Comparison of ENCODE assay signal across 26 mouse cellular contexts in the genomic region with DNA sequence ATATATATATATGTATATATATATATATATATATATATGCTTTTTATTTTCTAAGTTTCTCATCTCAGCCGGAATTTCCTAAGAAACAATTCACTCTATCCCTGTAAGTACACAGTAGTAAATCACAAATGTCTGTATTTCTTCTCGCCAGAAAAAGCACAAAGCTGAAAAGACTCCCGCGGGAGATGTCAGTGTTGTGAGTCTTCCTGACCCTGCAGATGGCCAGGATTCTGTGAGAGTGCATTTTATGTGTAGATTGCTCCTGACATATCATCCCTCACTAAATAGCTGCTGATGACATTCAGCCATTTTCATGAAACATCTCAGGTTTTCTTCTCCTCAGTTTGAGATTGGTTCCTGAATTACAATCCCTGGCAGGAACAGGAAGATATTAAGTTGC.
DNase-seq lines count a peak whose midpoint lies in the region; ATAC-seq lines count a peak whose summit lies in the region.
"Had no signal": no experiment of that assay in that cellular context is flagged by ENCODE, and none has a peak within 500 bp of the region (broad histone marks: within the 10 kb centered on the region; RNA-seq: fewer than 3 reads in every experiment).

No protein-coding gene starts in this region.

- H3K27me3 ChIP-seq in hindbrain, embryonic 15.5 days = no peaks in the 10 kb centered on the region
- no peaks in the 10 kb centered on the region for H3K27me3 ChIP-seq in hindbrain, embryonic 16.5 days (replicated peaks; ENCODE audit: control insufficient read depth, insufficient read depth, low read length)
- H3K27me3 ChIP-seq in midbrain, embryonic 14.5 days (ENCODE audit: control insufficient read depth, insufficient read depth, low read length) = no peaks in the 10 kb centered on the region
- H3K27me3 ChIP-seq in midbrain, embryonic 15.5 days (replicated peaks) = no peaks in the 10 kb centered on the region
- H3K27me3 ChIP-seq: embryonic facial prominence, embryonic 12.5 days; limb, embryonic 15.5 days; liver, embryonic 15.5 days; neural tube, embryonic 12.5 days; Patski had no signal

- H3K27ac ChIP-seq in hindbrain, embryonic 15.5 days (replicated peaks) = 0 out of 2 replicates have a peak overlapping the region, but pooled peaks have one; percentile 42
- H3K27ac ChIP-seq in hindbrain, embryonic 16.5 days (ENCODE audit: low read depth, low read length) = no peak overlapping the region
- no peak overlapping the region for H3K27ac ChIP-seq in midbrain, embryonic 14.5 days (replicated peaks; ENCODE audit: low read depth, low read length)
- H3K27ac ChIP-seq in midbrain, embryonic 15.5 days = no peak overlapping the region
- H3K27ac ChIP-seq: embryonic facial prominence, embryonic 12.5 days; heart, embryonic 10.5 days; limb, embryonic 15.5 days; liver, embryonic 15.5 days; neural tube, embryonic 12.5 days had no signal

- H3K4me2 ChIP-seq in hindbrain, embryonic 15.5 days = no peak overlapping the region
- H3K4me2 ChIP-seq in hindbrain, embryonic 16.5 days (ENCODE audit: low read length) = no peak overlapping the region
- no peak overlapping the region for H3K4me2 ChIP-seq in midbrain, embryonic 14.5 days (ENCODE audit: low read length)
- H3K4me2 ChIP-seq in midbrain, embryonic 15.5 days = no peak overlapping the region
- H3K4me2 ChIP-seq: embryonic facial prominence, embryonic 12.5 days; limb, embryonic 15.5 days; liver, embryonic 15.5 days; neural tube, embryonic 12.5 days had no signal

- no peaks in the 10 kb centered on the region for H3K36me3 ChIP-seq in hindbrain, embryonic 15.5 days
- H3K36me3 ChIP-seq in hindbrain, embryonic 16.5 days (ENCODE audit: control insufficient read depth, insufficient read depth, low read length) = no peaks in the 10 kb centered on the region
- no peaks in the 10 kb centered on the region for H3K36me3 ChIP-seq in midbrain, embryonic 14.5 days (ENCODE audit: control insufficient read depth, insufficient read depth, low read length)
- H3K36me3 ChIP-seq in midbrain, embryonic 15.5 days (replicated peaks) = no peaks in the 10 kb centered on the region
- H3K36me3 ChIP-seq: embryonic facial prominence, embryonic 12.5 days; heart, embryonic 10.5 days; limb, embryonic 15.5 days; liver, embryonic 15.5 days; neural tube, embryonic 12.5 days had no signal

- no peaks in the 10 kb centered on the region for H3K9me3 ChIP-seq in hindbrain, embryonic 15.5 days
- H3K9me3 ChIP-seq in hindbrain, embryonic 16.5 days (ENCODE audit: control insufficient read depth, low read length) = no peaks in the 10 kb centered on the region
- H3K9me3 ChIP-seq in midbrain, embryonic 14.5 days (ENCODE audit: control insufficient read depth, low read length) = no peaks in the 10 kb centered on the region
- no peaks in the 10 kb centered on the region for H3K9me3 ChIP-seq in midbrain, embryonic 15.5 days
- H3K9me3 ChIP-seq: embryonic facial prominence, embryonic 12.5 days; heart, embryonic 10.5 days; limb, embryonic 15.5 days; liver, embryonic 15.5 days; neural tube, embryonic 12.5 days had no signal

- no peak for ATAC-seq in hindbrain, embryonic 15.5 days (ENCODE audit: low FRiP score, low read depth)
- no peak for ATAC-seq in hindbrain, embryonic 16.5 days
- no peak for ATAC-seq in midbrain, embryonic 14.5 days (ENCODE audit: low FRiP score, low TSS enrichment)
- no peak for ATAC-seq in midbrain, embryonic 15.5 days (replicated peaks)
- ATAC-seq: forebrain, embryonic 14.5 days; lung, postnatal 0 days; midbrain, embryonic 16.5 days; Patski had no signal

- 0 out of 2 replicates have a peak, but pooled peaks cover 3% of the 10 kb centered on the region for H3K4me1 ChIP-seq in hindbrain, embryonic 15.5 days (replicated peaks)
- H3K4me1 ChIP-seq in hindbrain, embryonic 16.5 days (ENCODE audit: control insufficient read depth, insufficient read depth, low read depth, low read length) = no peaks in the 10 kb centered on the region
- no peaks in the 10 kb centered on the region for H3K4me1 ChIP-seq in midbrain, embryonic 14.5 days (ENCODE audit: control insufficient read depth, insufficient read depth, low read length)
- no peaks in the 10 kb centered on the region for H3K4me1 ChIP-seq in midbrain, embryonic 15.5 days
- H3K4me1 ChIP-seq: embryonic facial prominence, embryonic 12.5 days; heart, embryonic 10.5 days; limb, embryonic 15.5 days; liver, embryonic 15.5 days; neural tube, embryonic 12.5 days had no signal

- H3K9ac ChIP-seq in hindbrain, embryonic 15.5 days = no peak overlapping the region
- no peak overlapping the region for H3K9ac ChIP-seq in hindbrain, embryonic 16.5 days (ENCODE audit: low read depth, low read length)
- H3K9ac ChIP-seq in midbrain, embryonic 14.5 days (replicated peaks; ENCODE audit: low read length) = no peak overlapping the region
- H3K9ac ChIP-seq in midbrain, embryonic 15.5 days = no peak overlapping the region
- H3K9ac ChIP-seq: embryonic facial prominence, embryonic 12.5 days; limb, embryonic 15.5 days; liver, embryonic 15.5 days; neural tube, embryonic 12.5 days had no signal

- H3K4me3 ChIP-seq in hindbrain, embryonic 15.5 days = no peak overlapping the region
- H3K4me3 ChIP-seq in hindbrain, embryonic 16.5 days (ENCODE audit: low read length) = no peak overlapping the region
- H3K4me3 ChIP-seq in midbrain, embryonic 14.5 days (replicated peaks; ENCODE audit: low read depth, low read length) = no peak overlapping the region
- no peak overlapping the region for H3K4me3 ChIP-seq in midbrain, embryonic 15.5 days
- H3K4me3 ChIP-seq: embryonic facial prominence, embryonic 12.5 days; heart, embryonic 10.5 days; limb, embryonic 15.5 days; liver, embryonic 15.5 days; neural tube, embryonic 12.5 days had no signal

- WGBS in hindbrain, embryonic 15.5 days = 46% methylated on average over 4 of the region's 4 CpGs
- WGBS in hindbrain, embryonic 16.5 days = 49% methylated on average over 4 of the region's 4 CpGs
- 73% methylated on average over 4 of the region's 4 CpGs for WGBS in midbrain, embryonic 14.5 days
- WGBS in midbrain, embryonic 15.5 days = 58% methylated on average over 4 of the region's 4 CpGs

- DNase-seq in midbrain, embryonic 14.5 days = peak; percentile 46
- peak; percentile 45 for DNase-seq in adipocyte (ENCODE audit: low spot score)
- peak; percentile 9 for DNase-seq in embryo, embryonic 9.5 days (ENCODE audit: extremely low spot score)
- no peak for DNase-seq in frontal cortex, postnatal 14 days (ENCODE audit: low spot score in 2 of 2)
- no peak for DNase-seq in natural killer cell, adult 2 months (ENCODE audit: low spot score in 2 of 2)
- DNase-seq: adrenal gland, postnatal 10 days; cerebellum, adult 11-12 months; cerebellum, postnatal 25 days; heart, postnatal 10 days; kidney, adult 2 months; kidney, postnatal 36 days; right cerebral cortex, postnatal 14 days; spleen, adult 18-20 months; thymus, postnatal 36 days had no signal

Comparison
In these comparisons a context has a peak if more than half of its experiments do, and no peak if none do; other contexts are left out.
1. DNase-seq: peak in midbrain, embryonic 14.5 days (single experiment), adipocyte (single experiment) and embryo, embryonic 9.5 days (single experiment); none in frontal cortex, postnatal 14 days (0 of 2) and natural killer cell, adult 2 months (0 of 2).